Mouse (Mus musculus) c-Kit-positive CD71-positive TER-119-negative erythroid progenitor cells, embryonic 14.5 days (primary cell): ENCODE measurements around the gene Gkn2.

Source experiments
- DNase-seq: peaks from one replicate; pipeline ENCODE4 v3.0.0-alpha.2; 2013; ENCODE audit warnings: low read depth

The Gkn2 gene

GRCm38 (mm10) chr6:87399886-87400566, 26.9 kb downstream of the Gkn2 start:
- no peak for DNase-seq

DNA sequence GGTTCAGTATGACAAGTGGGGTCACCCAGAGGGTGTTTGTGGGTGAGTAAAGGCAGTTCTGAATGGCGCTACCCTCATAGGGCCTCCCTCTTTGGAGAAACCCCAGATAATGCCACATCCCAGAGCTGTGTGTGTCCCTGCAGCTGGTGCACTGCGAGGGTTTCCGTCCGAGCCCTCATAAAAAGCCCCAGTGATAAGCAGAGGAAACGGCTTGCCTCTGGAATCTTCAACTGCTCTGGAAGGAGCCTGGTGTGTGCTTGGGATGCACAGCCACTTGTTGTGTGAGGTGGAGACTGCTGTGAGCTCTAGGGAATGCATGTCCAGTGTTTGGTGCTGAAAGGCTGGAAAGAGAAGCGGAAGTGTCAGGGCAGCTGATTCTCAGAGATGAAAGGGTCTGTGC, 28.3 kb downstream of the Gkn2 start:
- no peak for DNase-seq

GRCm38 (mm10) chr6:87412011-87412410, 38.9 kb downstream of the Gkn2 start:
- no peak for DNase-seq

- no peak for DNase-seq
These were observed 49.1 kb downstream of the Gkn2 start for GRCm38 (mm10) chr6:87422304-87422703.

GRCm38 (mm10) chr6:87424037-87424816, 51.1 kb downstream of the Gkn2 start:
- DNase-seq: no peak

DNA sequence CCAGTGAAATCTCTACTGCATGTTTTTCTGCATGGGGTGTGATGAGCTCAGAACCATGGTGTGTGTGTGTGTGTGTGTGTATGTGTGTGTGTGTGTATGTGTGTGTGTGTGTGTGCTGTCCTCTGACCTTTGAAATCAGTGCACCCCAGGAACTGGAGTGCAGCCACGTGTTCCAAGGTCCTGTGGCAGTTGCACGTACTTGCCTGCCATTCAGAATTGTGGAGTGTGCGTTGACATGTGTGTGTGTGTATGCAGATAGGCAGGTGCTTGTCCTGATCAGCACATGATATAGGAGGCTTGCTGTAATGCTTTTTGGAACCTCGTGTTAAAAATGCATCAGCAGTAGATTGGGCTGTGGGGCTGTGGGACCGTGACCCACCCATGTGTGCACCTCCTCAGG, 53.8 kb downstream of the Gkn2 start:
- no peak for DNase-seq

GRCm38 (mm10) chr6:87427616-87428015, 54.5 kb downstream of the Gkn2 start:
- DNase-seq: no peak

- DNase-seq: no peak
These were observed 55.4 kb downstream of the Gkn2 start, which contains the start of gene Bmp10 for GRCm38 (mm10) chr6:87428487-87429044. Gene Bmp10, plus strand, starts transcription at chr6:87428994.
